Mouse (Mus musculus) liver, adult 2 months (tissue): Measurements from ENCODE around the gene Ldlrad3.

ENCODE experiments used
- CTCF ChIP-seq: fragments of 200-500 bp; IDR thresholded peaks from 2 replicates; pipeline ENCODE4 v1.5.1; 2011; ENCODE audit warnings: low read depth, low read length, control low read depth
- POLR2A ChIP-seq: fragments of 200-500 bp; IDR thresholded peaks from 2 replicates; pipeline ENCODE4 v1.6.1; 2011; ENCODE audit warnings: low read length, control low read depth; ENCODE audit not compliant: insufficient read depth; ENCODE audit errors: extremely low read depth

- no peak for TF ChIP-seq POLR2A
- no peak for TF ChIP-seq CTCF
These were observed 156.0 kb downstream of the Ldlrad3 start for GRCm38 (mm10) chr2:102030152-102030551.
